Mouse (Mus musculus): Measurements from ENCODE around the gene Eloa.
A peak's percentile ranks its signal among the peaks of the same experiment; 100 is the strongest.

The Eloa gene

DNA sequence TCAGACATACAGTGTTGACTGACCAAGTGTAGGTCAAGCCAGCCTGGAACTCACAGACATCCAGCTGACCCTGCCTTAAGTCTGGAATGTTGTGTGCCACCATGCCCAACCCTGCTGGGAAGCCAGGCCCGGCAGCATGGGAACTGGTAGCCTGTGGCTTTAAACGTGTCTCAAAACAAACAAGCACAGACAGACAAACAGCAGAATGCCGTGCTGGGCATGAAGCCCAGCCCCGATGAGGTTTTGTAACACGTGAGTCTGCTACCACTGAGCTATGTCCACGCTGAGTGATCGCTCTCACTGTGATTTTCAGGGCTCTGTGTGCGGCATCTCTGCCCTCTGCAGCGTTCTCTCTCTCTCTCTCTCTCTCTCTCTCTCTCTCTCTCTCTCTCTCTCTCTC, 65.7 kb downstream of the Eloa start:
- no peak for DNase-seq (ENCODE audit: low spot score in 2 of 2)

DNA sequence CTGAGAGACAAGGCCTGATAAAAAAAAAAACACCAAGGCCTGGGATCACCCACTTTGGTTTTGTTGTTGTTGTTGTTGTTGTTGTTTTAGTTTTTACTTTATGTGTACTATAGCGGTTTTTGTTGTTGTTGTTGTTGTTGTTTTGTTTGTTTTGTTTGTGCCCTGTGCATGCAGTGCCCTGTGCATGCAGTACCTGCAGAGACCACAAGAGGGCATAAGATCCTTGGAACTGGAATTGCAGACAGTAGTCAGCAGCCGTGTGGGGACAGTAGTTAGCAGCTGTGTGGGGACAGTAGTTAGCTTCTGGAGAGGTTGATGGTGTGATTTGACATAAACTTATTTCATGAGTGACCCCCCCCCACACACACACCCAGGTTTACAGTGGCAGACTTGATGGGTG, 67.3 kb downstream of the Eloa start:
- DNase-seq (ENCODE audit: low spot score in 2 of 2): peak; percentile 48 to 59
